Mouse (Mus musculus) midbrain, embryonic 16.5 days (tissue): Measurements from ENCODE around the gene Gm20388. TPM values are rescaled to one million over a fixed set of nuclear protein-coding genes. Genes with fewer than 3 reads are reported as not detected.

ENCODE experiments used
- ATAC-seq: fragments of 200-750 bp; cut with Nextera tagmentation; 2 replicates; pipeline ENCODE4 v1.8.0; 2017; ENCODE audit warnings: moderate TSS enrichment
- H3K27ac ChIP-seq: fragments of 300-500 bp; sonication (generic); 2 replicates; pipeline ENCODE4 v1.5.1; 2014; ENCODE audit warnings: mild to moderate bottlenecking, low read length, mixed read lengths
- H3K27me3 ChIP-seq: fragments of 300-500 bp; sonication (generic); 2 replicates; pipeline ENCODE4 v1.6.1; 2014; ENCODE audit warnings: low read depth, low read length, mixed read lengths; ENCODE audit not compliant: control insufficient read depth, insufficient read depth
- H3K36me3 ChIP-seq: fragments of 300-500 bp; sonication (generic); 2 replicates; pipeline ENCODE4 v1.6.1; 2014; ENCODE audit warnings: mild to moderate bottlenecking, low read length, moderate library complexity, mixed read lengths; ENCODE audit not compliant: control insufficient read depth, insufficient read depth
- H3K4me1 ChIP-seq: fragments of 300-500 bp; sonication (generic); 2 replicates; pipeline ENCODE4 v1.6.1; 2014; ENCODE audit warnings: mild to moderate bottlenecking, low read length, mixed read lengths; ENCODE audit not compliant: control insufficient read depth, insufficient read depth
- H3K4me2 ChIP-seq: fragments of 300-500 bp; sonication (generic); 2 replicates; pipeline ENCODE4 v1.6.1; 2014; ENCODE audit warnings: mild to moderate bottlenecking, low read length, mixed read lengths
- H3K4me3 ChIP-seq: fragments of 300-500 bp; sonication (generic); 2 replicates; pipeline ENCODE4 v1.5.1; 2014; ENCODE audit warnings: low read depth, mild to moderate bottlenecking, low read length, moderate library complexity, mixed read lengths
- H3K9ac ChIP-seq: fragments of 300-500 bp; sonication (generic); 2 replicates; pipeline ENCODE4 v1.6.1; 2014; ENCODE audit warnings: low read depth, low read length, mixed read lengths
- H3K9me3 ChIP-seq: fragments of 300-500 bp; sonication (generic); replicated peaks from 2 replicates; pipeline ENCODE4 v1.6.1; 2014; ENCODE audit warnings: mild to moderate bottlenecking, low read length, mixed read lengths; ENCODE audit not compliant: control insufficient read depth, poor library complexity, severe bottlenecking
- WGBS: fragments of 180-500 bp; shearing (Covaris S2); extraction: QIAGEN DNeasy Blood & Tissue Kit; methylation state at CpG from one replicate; pipeline ENCODE4 v1.1.7; 2014; 5-methylcytosine and 5-hydroxymethylcytosine counted together
- polyA plus RNA-seq: library from polyadenylated mRNA; unstranded; fragments of >200 nt; fragmentation: Nextera tagmentation; extraction: Ambion mirVana; gene quantifications from 2 replicates; pipeline ENCODE4 v1.2.1, GENCODE M21; 2015

Gene Gm20388
- polyA plus RNA-seq, 1 experiment from 2014 or later = 7.5 TPM

GRCm38 (mm10) chr8:121842064-121842955 is 1931.7 kb downstream of the Gm20388 start:
- H3K27me3 ChIP-seq = no peaks in the 10 kb centered on the region
- no peaks in the 10 kb centered on the region for H3K36me3 ChIP-seq
- no peaks in the 10 kb centered on the region for H3K9me3 ChIP-seq
- 91% methylated on average over 8 of the region's 8 CpGs for WGBS
- ATAC-seq = no peak
- no peak overlapping the region for H3K4me3 ChIP-seq
- no peaks in the 10 kb centered on the region for H3K4me1 ChIP-seq
- no peak overlapping the region for H3K9ac ChIP-seq
- H3K4me2 ChIP-seq = no peak overlapping the region
- H3K27ac ChIP-seq = no peak overlapping the region

GRCm38 (mm10) chr8:121843184-121843733 is 1932.6 kb downstream of the Gm20388 start:
- H3K4me2 ChIP-seq = no peak overlapping the region
- H3K36me3 ChIP-seq = no peaks in the 10 kb centered on the region
- ATAC-seq = no peak
- no peak overlapping the region for H3K4me3 ChIP-seq
- H3K9ac ChIP-seq = no peak overlapping the region
- H3K27ac ChIP-seq = no peak overlapping the region
- H3K27me3 ChIP-seq = no peaks in the 10 kb centered on the region
- WGBS = 70% methylated on average over 3 of the region's 3 CpGs
- H3K9me3 ChIP-seq = no peaks in the 10 kb centered on the region
- H3K4me1 ChIP-seq = no peaks in the 10 kb centered on the region

GRCm38 (mm10) chr8:121844765-121845164 is 1934.1 kb downstream of the Gm20388 start:
- ATAC-seq = no peak
- no peak overlapping the region for H3K27ac ChIP-seq
- H3K4me3 ChIP-seq = no peak overlapping the region
- no peaks in the 10 kb centered on the region for H3K27me3 ChIP-seq
- H3K4me2 ChIP-seq = no peak overlapping the region
- H3K9me3 ChIP-seq = no peaks in the 10 kb centered on the region
- WGBS = 39% methylated on average over 6 of the region's 7 CpGs
- H3K4me1 ChIP-seq = no peaks in the 10 kb centered on the region
- no peak overlapping the region for H3K9ac ChIP-seq
- H3K36me3 ChIP-seq = no peaks in the 10 kb centered on the region

GRCm38 (mm10) chr8:121846815-121847214 is 1936.2 kb downstream of the Gm20388 start:
- Histone ChIP-seq H3K27ac (no peak overlapping the region), H3K4me1 (peaks cover 7% of the 10 kb centered on the region), H3K4me2 (no peak overlapping the region), H3K4me3 (no peak overlapping the region), H3K27me3 (no peaks in the 10 kb centered on the region), H3K9ac (no peak overlapping the region), H3K9me3 (no peaks in the 10 kb centered on the region), H3K36me3 (no peaks in the 10 kb centered on the region)
- no peak for ATAC-seq

- Histone ChIP-seq H3K27me3 (no peaks in the 10 kb centered on the region), H3K4me3 (no peak overlapping the region), H3K4me1 (peaks cover 9% of the 10 kb centered on the region), H3K27ac (no peak overlapping the region), H3K36me3 (no peaks in the 10 kb centered on the region), H3K9ac (no peak overlapping the region), H3K4me2 (no peak overlapping the region), H3K9me3 (no peaks in the 10 kb centered on the region)
- ATAC-seq = no peak
- WGBS = 67% methylated on average over 10 of the region's 10 CpGs
Observed at GRCm38 (mm10) chr8:121847261-121847822, 1936.7 kb downstream of the Gm20388 start.

GRCm38 (mm10) chr8:121847987-121848386 is 1937.3 kb downstream of the Gm20388 start:
- Histone ChIP-seq H3K9me3 (no peaks in the 10 kb centered on the region), H3K36me3 (no peaks in the 10 kb centered on the region), H3K9ac (no peak overlapping the region), H3K4me3 (no peak overlapping the region), H3K27ac (no peak overlapping the region), H3K4me1 (peaks cover 9% of the 10 kb centered on the region), H3K27me3 (no peaks in the 10 kb centered on the region), H3K4me2 (no peak overlapping the region)
- WGBS = 64% methylated on average over 6 of the region's 6 CpGs
- ATAC-seq = no peak

GRCm38 (mm10) chr8:121848495-121848894 is 1937.9 kb downstream of the Gm20388 start:
- Histone ChIP-seq H3K4me1 (peaks cover 9% of the 10 kb centered on the region), H3K36me3 (no peaks in the 10 kb centered on the region), H3K9me3 (no peaks in the 10 kb centered on the region), H3K4me3 (no peak overlapping the region), H3K27ac (no peak overlapping the region), H3K27me3 (no peaks in the 10 kb centered on the region), H3K9ac (no peak overlapping the region), H3K4me2 (no peak overlapping the region)
- WGBS = 69% methylated on average over 10 of the region's 10 CpGs
- ATAC-seq = no peak

- Histone ChIP-seq H3K27ac (no peak overlapping the region), H3K4me1 (peaks cover 9% of the 10 kb centered on the region), H3K9ac (no peak overlapping the region), H3K4me2 (no peak overlapping the region), H3K4me3 (no peak overlapping the region), H3K36me3 (no peaks in the 10 kb centered on the region), H3K9me3 (no peaks in the 10 kb centered on the region), H3K27me3 (no peaks in the 10 kb centered on the region)
- no peak for ATAC-seq
- WGBS = 61% methylated on average over 8 of the region's 9 CpGs
Observed at GRCm38 (mm10) chr8:121849303-121849702, 1938.7 kb downstream of the Gm20388 start.

- H3K27me3 ChIP-seq = no peaks in the 10 kb centered on the region
- H3K9me3 ChIP-seq = no peaks in the 10 kb centered on the region
- 12% methylated on average over 6 of the region's 6 CpGs for WGBS
- H3K36me3 ChIP-seq = no peaks in the 10 kb centered on the region
- no peak for ATAC-seq
- H3K4me1 ChIP-seq = peaks cover 9% of the 10 kb centered on the region
- H3K9ac ChIP-seq = no peak overlapping the region
- H3K4me3 ChIP-seq = no peak overlapping the region
- no peak overlapping the region for H3K27ac ChIP-seq
- no peak overlapping the region for H3K4me2 ChIP-seq
Observed at GRCm38 (mm10) chr8:121850018-121850417, 1939.4 kb downstream of the Gm20388 start.
